Mouse (Mus musculus): ENCODE data around the gene Syngr1. TPM values are rescaled to one million over a fixed set of nuclear protein-coding genes. Genes with fewer than 3 reads are reported as not detected.

Gene Syngr1
- total and polyA plus RNA-seq, 3 experiments: 105 to 115 TPM; not detected in 1

DNA sequence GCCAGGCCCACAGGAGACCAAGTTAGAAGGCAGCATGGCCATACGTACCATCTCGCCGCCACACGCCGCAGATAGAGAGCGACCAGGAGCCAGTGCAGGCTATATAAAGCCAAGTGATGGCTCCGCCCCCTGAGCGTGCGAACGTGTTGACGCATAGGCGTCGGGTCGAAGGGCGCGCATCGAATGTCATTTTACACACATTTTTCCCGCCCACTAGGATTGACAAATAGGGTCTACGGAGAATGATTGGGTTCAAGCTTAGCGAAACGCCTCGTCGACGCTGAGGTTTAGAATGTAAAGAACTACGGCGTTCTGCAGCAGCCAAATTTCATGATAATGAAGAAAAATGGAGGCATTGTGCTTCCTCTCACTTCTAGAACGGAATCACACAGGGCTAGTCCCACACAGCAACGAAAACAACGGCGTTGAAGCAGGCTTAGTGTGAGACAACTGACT lies 7.8 kb upstream of the Syngr1 start:
- DNase-seq (ENCODE audit: low read depth, low spot score): peak; percentile 99
- H3K9ac ChIP-seq (ENCODE audit: control insufficient read depth, low read depth, low read length, poor library complexity, severe bottlenecking): peak overlapping the region; percentile 87
- H3K27ac ChIP-seq (ENCODE audit: control insufficient read depth, low read depth, low read length): peak overlapping the region; percentile 93
- peak overlapping the region; percentile 60 to 85 for H3K4me3 ChIP-seq (ENCODE audit: control insufficient read depth in 1 of 2, insufficient read depth in 1 of 2, low read depth in 2 of 2, low read length in 2 of 2)
- H3K36me3 ChIP-seq (ENCODE audit: control insufficient read depth in 1 of 2, insufficient read depth in 2 of 2, low read length in 2 of 2): peaks cover 15 to 18% of the 10 kb centered on the region in 2 experiments; a peak in 3 of 4 replicates
- no peaks in the 10 kb centered on the region for H3K27me3 ChIP-seq (ENCODE audit: control insufficient read depth in 1 of 2, insufficient read depth in 2 of 2, low read length in 2 of 2)
- no peaks in the 10 kb centered on the region for H3K9me3 ChIP-seq (replicated peaks; ENCODE audit: insufficient read depth, low read length)
- H3K79me2 ChIP-seq (ENCODE audit: control insufficient read depth, insufficient read depth, low read length, poor library complexity): peaks cover 44% of the 10 kb centered on the region
- peaks cover 0 to 9% of the 10 kb centered on the region in 2 experiments; a peak in 2 of 4 replicates for H3K4me1 ChIP-seq (ENCODE audit: control insufficient read depth in 1 of 2, insufficient read depth in 2 of 2, low read length in 2 of 2)
- TF ChIP-seq NRF1 (IDR thresholded peaks at IDR 0.05; ENCODE audit: insufficient read depth, low read depth, low read length, poor library complexity, severe bottlenecking): no peak
- TF ChIP-seq RAD21 (IDR thresholded peaks at IDR 0.05; ENCODE audit: low read depth, low read length): no peak
- no peak for TF ChIP-seq MEF2A (IDR thresholded peaks at IDR 0.05; ENCODE audit: extremely low read depth, insufficient replicate concordance, low read depth, low read length, poor library complexity, severe bottlenecking)
- peak; percentile 60; the same call in 1 of the 2 replicates for TF ChIP-seq ETS1 (IDR thresholded peaks at IDR 0.05; ENCODE audit: low read depth, low read length)
- peak; percentile 73 for TF ChIP-seq TCF12 (IDR thresholded peaks at IDR 0.05; ENCODE audit: low read depth, low read length)
- TF ChIP-seq MYB (IDR thresholded peaks at IDR 0.05; ENCODE audit: low read depth, low read length): no peak
- peak; percentile 63 for TF ChIP-seq MYC (IDR thresholded peaks at IDR 0.05; ENCODE audit: low read depth, low read length)
- peak; percentile 79 for TF ChIP-seq MAX (IDR thresholded peaks at IDR 0.05; ENCODE audit: low read length)
- no peak for TF ChIP-seq GATA1 (IDR thresholded peaks at IDR 0.05; ENCODE audit: low read depth, low read length)
- TF ChIP-seq CTCF (IDR thresholded peaks at IDR 0.05 in 2 of 3, conservative IDR thresholded peaks at IDR 0.05 in 1 of 3; ENCODE audit: control insufficient read depth in 1 of 3, insufficient read depth in 1 of 3, low read depth in 2 of 3, low read length in 3 of 3, poor library complexity in 1 of 3, severe bottlenecking in 1 of 3): no peak
- TF ChIP-seq HCFC1 (IDR thresholded peaks at IDR 0.05; ENCODE audit: low read depth, low read length): peak; percentile 95
- TF ChIP-seq MXI1 (IDR thresholded peaks at IDR 0.05; ENCODE audit: low read depth, low read length): no peak
- peak; percentile 100 for TF ChIP-seq NELFE (IDR thresholded peaks at IDR 0.05; ENCODE audit: low read depth, low read length)
- no peak for TF ChIP-seq SMC3 (IDR thresholded peaks at IDR 0.05; ENCODE audit: low read depth, low read length)
- no peak for TF ChIP-seq RCOR1 (IDR thresholded peaks at IDR 0.05; ENCODE audit: low read depth, low read length)
- no peak for TF ChIP-seq GABPA (IDR thresholded peaks at IDR 0.05; ENCODE audit: low read depth, low read length)
- TF ChIP-seq MAZ (IDR thresholded peaks at IDR 0.05; ENCODE audit: low read depth, low read length): no peak
- TF ChIP-seq USF1 (IDR thresholded peaks at IDR 0.05; ENCODE audit: low read depth, low read length): no peak
- no peak for TF ChIP-seq USF2 (IDR thresholded peaks at IDR 0.05; ENCODE audit: borderline replicate concordance in 1 of 2, insufficient read depth in 1 of 2, low read depth in 1 of 2, low read length in 2 of 2)
- no peak; the same call in 1 of the 2 replicates for TF ChIP-seq ELF1 (IDR thresholded peaks at IDR 0.05; ENCODE audit: low read depth, low read length)
- no peak for TF ChIP-seq ZKSCAN1 (IDR thresholded peaks at IDR 0.05; ENCODE audit: low read depth, low read length)
- TF ChIP-seq POLR2AphosphoS5 (IDR thresholded peaks at IDR 0.05; ENCODE audit: borderline replicate concordance, low read depth, low read length): peak; percentile 100
- peak; percentile 99 for TF ChIP-seq TBP (IDR thresholded peaks at IDR 0.05; ENCODE audit: low read depth, low read length)
- no peak for TF ChIP-seq ZNF384 (IDR thresholded peaks at IDR 0.05; ENCODE audit: low read depth, low read length)
- TF ChIP-seq EP300 (IDR thresholded peaks at IDR 0.05; ENCODE audit: low read depth in 1 of 2, low read length in 2 of 2): peak in 1 of 2 experiments; percentile 18; a peak in 1 of 4 replicates
- peak; percentile 87; the same call in 1 of the 2 replicates for TF ChIP-seq SIN3A (IDR thresholded peaks at IDR 0.05; ENCODE audit: low read length)
- no peak for TF ChIP-seq BHLHE40 (IDR thresholded peaks at IDR 0.05; ENCODE audit: borderline replicate concordance, low read depth, low read length)
- TF ChIP-seq POLR2AphosphoS2 (IDR thresholded peaks at IDR 0.05; ENCODE audit: low read length): peak; percentile 99; the same call in 1 of the 2 replicates
- no peak for TF ChIP-seq CHD2 (IDR thresholded peaks at IDR 0.05; ENCODE audit: low read length)
- TF ChIP-seq UBTF (IDR thresholded peaks at IDR 0.05; ENCODE audit: borderline replicate concordance, insufficient read depth, low read depth, low read length): no peak
- TF ChIP-seq TAL1 (IDR thresholded peaks at IDR 0.05; ENCODE audit: low read length): no peak
- TF ChIP-seq CHD1 (IDR thresholded peaks at IDR 0.05; ENCODE audit: low read depth, low read length): no peak
- TF ChIP-seq E2F4 (IDR thresholded peaks at IDR 0.05; ENCODE audit: borderline replicate concordance, low read depth, low read length): peak; percentile 99
- no peak for TF ChIP-seq JUND (IDR thresholded peaks at IDR 0.05; ENCODE audit: low read depth, low read length)
- TF ChIP-seq ZC3H11A (IDR thresholded peaks at IDR 0.05; ENCODE audit: low read depth, low read length): no peak
- peak; percentile 98 to 100 for TF ChIP-seq POLR2A (IDR thresholded peaks at IDR 0.05; ENCODE audit: control insufficient read depth in 1 of 2, insufficient read depth in 1 of 2, low read depth in 1 of 2, low read length in 2 of 2, poor library complexity in 1 of 2)
- TF ChIP-seq MAFK (IDR thresholded peaks at IDR 0.05; ENCODE audit: borderline replicate concordance, low read depth, low read length): no peak

Data from MEL (cell line).